Mouse (Mus musculus): ENCODE measurements around the gene Oxt.

DNA sequence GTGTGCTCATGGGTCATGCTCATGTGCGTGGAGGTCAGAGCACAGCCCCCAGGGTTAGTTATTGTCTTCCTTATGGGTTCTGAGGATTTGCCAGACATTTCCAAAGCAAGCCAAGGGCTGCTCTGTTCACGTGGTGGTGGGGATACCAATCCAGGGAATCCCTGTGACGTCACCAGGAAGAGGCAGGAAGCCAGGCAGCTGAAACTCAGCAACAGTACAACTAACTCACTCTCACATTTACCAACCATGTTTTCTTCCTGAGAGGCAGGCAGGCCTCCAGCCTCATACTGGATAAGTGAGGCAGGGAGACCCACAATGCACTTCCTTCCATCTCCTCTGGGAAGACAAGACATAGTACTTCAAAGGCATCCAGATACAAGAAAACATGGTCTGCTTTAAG is 22.4 kb downstream of the Oxt start:
- no peak for TF ChIP-seq POLR2A (IDR thresholded peaks at IDR 0.05; ENCODE audit: extremely low read depth, insufficient read depth, low read length)
- no peak for TF ChIP-seq CTCF (IDR thresholded peaks at IDR 0.05; ENCODE audit: extremely low read depth, insufficient read depth, low read length)

All from cortical plate, adult 2 months (tissue).